Mouse (Mus musculus) midbrain, embryonic 14.5 days (tissue): ENCODE results near the gene Spock3. TPM values are rescaled to one million over a fixed set of nuclear protein-coding genes. Genes with fewer than 3 reads are reported as not detected.
A peak's percentile ranks its signal among the peaks of the same experiment; 100 is the strongest.

Experiments used
- ATAC-seq: fragments of 200-750 bp; cut with Nextera tagmentation; 2 replicates; pipeline ENCODE4 v1.8.0; 2017; ENCODE audit warnings: moderate number of reproducible peaks, moderate library complexity; ENCODE audit not compliant: low FRiP score, low TSS enrichment
- DNase-seq: peaks from one replicate; pipeline ENCODE4 v3.0.0-alpha.2; 2015
- H3K27ac ChIP-seq: fragments of 300-500 bp; sonication (generic); replicated peaks from 2 replicates; pipeline ENCODE4 v1.5.1; 2014; ENCODE audit warnings: mild to moderate bottlenecking, low read depth, low read length, moderate library complexity
- H3K27me3 ChIP-seq: fragments of 300-500 bp; sonication (generic); 2 replicates; pipeline ENCODE4 v1.6.1; 2014; ENCODE audit warnings: low read length, control low read depth, mixed read lengths; ENCODE audit not compliant: control insufficient read depth, insufficient read depth
- H3K36me3 ChIP-seq: fragments of 300-500 bp; sonication (generic); 2 replicates; pipeline ENCODE4 v1.6.1; 2014; ENCODE audit warnings: low read length, control low read depth; ENCODE audit not compliant: control insufficient read depth, insufficient read depth
- H3K4me1 ChIP-seq: fragments of 300-500 bp; sonication (generic); 2 replicates; pipeline ENCODE4 v1.6.1; 2014; ENCODE audit warnings: mild to moderate bottlenecking, antibody characterized with exemption, low read length, control low read depth; ENCODE audit not compliant: control insufficient read depth, insufficient read depth
- H3K4me2 ChIP-seq: fragments of 300-500 bp; sonication (generic); 2 replicates; pipeline ENCODE4 v1.6.1; 2014; ENCODE audit warnings: mild to moderate bottlenecking, low read length, moderate library complexity
- H3K4me3 ChIP-seq: fragments of 300-500 bp; sonication (generic); replicated peaks from 2 replicates; pipeline ENCODE4 v1.5.1; 2014; ENCODE audit warnings: low read depth, low read length
- H3K9ac ChIP-seq: fragments of 300-500 bp; sonication (generic); replicated peaks from 2 replicates; pipeline ENCODE4 v1.6.1; 2014; ENCODE audit warnings: mild to moderate bottlenecking, low read length, moderate library complexity
- H3K9me3 ChIP-seq: fragments of 300-500 bp; sonication (generic); 2 replicates; pipeline ENCODE4 v1.6.1; 2016; ENCODE audit warnings: low read length, control low read depth, mixed read lengths; ENCODE audit not compliant: control insufficient read depth
- WGBS: fragments of 180-500 bp; shearing (Covaris S2); extraction: QIAGEN DNeasy Blood & Tissue Kit; methylation state at CpG from one replicate; pipeline ENCODE4 v1.1.7; 2014; 5-methylcytosine and 5-hydroxymethylcytosine counted together
- polyA plus RNA-seq: library from polyadenylated mRNA; unstranded; fragments of >200 nt; fragmentation: Nextera tagmentation; extraction: Ambion mirVana; gene quantifications from 2 replicates; pipeline ENCODE4 v1.2.1, GENCODE M21; 2014

Spock3 gene
- polyA plus RNA-seq, 1 experiment from 2014 or later: 59.1 TPM

- DNase-seq (no peak), ATAC-seq (no peak)
- 98% methylated on average over 1 of the region's 1 CpGs for WGBS
- no peaks in the 10 kb centered on the region for H3K4me1 ChIP-seq
- H3K4me3 ChIP-seq: no peak overlapping the region
- no peaks in the 10 kb centered on the region for H3K36me3 ChIP-seq
- no peak overlapping the region for H3K4me2 ChIP-seq
- H3K9me3 ChIP-seq: no peaks in the 10 kb centered on the region
- H3K27ac ChIP-seq: no peak overlapping the region
- H3K27me3 ChIP-seq: no peaks in the 10 kb centered on the region
- no peak overlapping the region for H3K9ac ChIP-seq
Measured at GRCm38 (mm10) chr8:63335366-63335765, 384.6 kb downstream of the Spock3 start.

- WGBS: 87% methylated on average over 6 of the region's 6 CpGs
- ATAC-seq: no peak
Measured at GRCm38 (mm10) chr8:63368580-63368979, 417.8 kb downstream of the Spock3 start.

DNA sequence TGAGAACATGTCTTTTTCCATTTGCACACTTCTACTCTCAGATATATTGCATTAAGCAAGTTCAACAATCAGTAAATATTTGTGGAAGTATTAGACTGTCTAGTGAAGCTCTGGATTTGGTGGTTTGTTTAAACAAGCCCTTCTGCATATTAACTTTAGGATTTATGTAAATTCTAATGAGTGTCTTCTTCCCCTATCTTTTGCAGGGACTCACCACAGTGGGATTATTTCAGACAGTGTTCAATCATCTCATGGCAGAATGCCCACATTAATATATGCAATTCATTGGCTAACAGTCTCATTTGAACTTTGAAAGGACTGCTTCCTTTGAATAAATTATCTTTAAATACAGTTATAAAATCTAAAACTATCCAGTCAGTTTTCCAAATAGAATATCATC is 446.9 kb downstream of the Spock3 start:
- no peak for ATAC-seq

More at GRCm38 (mm10) chr8:63368580-63368979, 417.8 kb downstream of the Spock3 start:
- Histone ChIP-seq H3K27me3 (no peaks in the 10 kb centered on the region), H3K36me3 (no peaks in the 10 kb centered on the region), H3K4me3 (no peak overlapping the region), H3K4me1 (no peaks in the 10 kb centered on the region), H3K4me2 (no peak overlapping the region), H3K27ac (no peak overlapping the region), H3K9ac (no peak overlapping the region), H3K9me3 (no peaks in the 10 kb centered on the region)
- no peak for DNase-seq

More for the DNA sequence above, 446.9 kb downstream of the Spock3 start:
- peak; percentile 30 for DNase-seq
- Histone ChIP-seq H3K4me2 (no peak overlapping the region), H3K4me3 (no peak overlapping the region), H3K9me3 (no peaks in the 10 kb centered on the region), H3K9ac (no peak overlapping the region), H3K4me1 (no peaks in the 10 kb centered on the region), H3K36me3 (no peaks in the 10 kb centered on the region), H3K27ac (no peak overlapping the region), H3K27me3 (no peaks in the 10 kb centered on the region)
